Mouse (Mus musculus): ENCODE measurements around the gene Arx.

The Arx gene

DNA sequence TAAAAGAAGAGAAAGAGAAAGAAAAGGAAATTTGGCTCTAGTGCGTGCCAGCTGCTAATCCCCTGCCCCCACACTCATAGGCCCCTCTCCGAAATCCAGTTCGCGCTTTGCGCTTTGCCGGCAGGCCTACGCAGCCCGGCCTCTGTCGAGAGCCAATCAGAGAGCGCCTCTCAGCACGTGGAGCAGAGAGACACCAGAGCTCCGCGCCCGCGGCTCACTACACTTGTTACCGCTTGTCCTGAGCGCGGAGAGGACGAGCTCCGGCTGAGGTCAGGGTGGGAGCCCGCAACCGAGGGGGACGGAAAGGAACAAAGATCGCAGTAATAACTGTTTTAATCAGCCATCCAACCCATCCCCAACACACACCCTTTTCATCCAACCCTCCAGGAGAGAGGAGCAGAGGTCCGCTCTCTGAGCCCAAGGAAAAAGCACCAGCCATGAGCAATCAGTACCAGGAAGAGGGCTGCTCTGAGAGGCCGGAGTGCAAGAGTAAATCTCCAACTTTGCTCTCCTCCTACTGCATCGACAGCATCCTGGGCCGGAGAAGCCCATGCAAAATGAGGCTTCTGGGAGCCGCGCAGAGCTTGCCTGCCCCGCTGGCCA is at the start of gene Arx:
Arx (plus strand) TSS at position 155 of the 603 bp plus-strand sequence.
- DNase-seq, result peak; percentile 30 to 63

GRCm38 (mm10) chrX:93251329-93251728 is 34.9 kb upstream of the Arx start:
- DNase-seq, result no peak

DNA sequence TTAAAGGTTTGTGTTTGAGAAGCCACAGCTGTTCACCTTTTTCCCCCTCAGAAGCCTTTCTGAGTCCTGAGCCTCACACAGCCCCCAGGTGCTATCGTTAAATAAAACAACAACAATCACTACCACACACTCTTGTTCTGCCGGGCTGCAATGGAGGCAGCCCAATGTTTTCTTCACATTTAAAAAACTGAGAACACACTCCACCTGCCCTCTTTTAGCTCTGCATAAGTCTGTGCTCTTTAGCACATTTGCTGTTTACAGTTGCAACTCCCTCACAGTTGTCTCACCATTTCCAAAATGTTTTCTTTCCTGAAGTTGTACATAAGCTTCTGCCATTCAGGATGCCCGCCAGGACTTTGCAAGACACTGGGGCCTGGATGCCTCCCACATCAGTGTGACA is 10.6 kb upstream of the Arx start:
- DNase-seq, result no peak

DNA sequence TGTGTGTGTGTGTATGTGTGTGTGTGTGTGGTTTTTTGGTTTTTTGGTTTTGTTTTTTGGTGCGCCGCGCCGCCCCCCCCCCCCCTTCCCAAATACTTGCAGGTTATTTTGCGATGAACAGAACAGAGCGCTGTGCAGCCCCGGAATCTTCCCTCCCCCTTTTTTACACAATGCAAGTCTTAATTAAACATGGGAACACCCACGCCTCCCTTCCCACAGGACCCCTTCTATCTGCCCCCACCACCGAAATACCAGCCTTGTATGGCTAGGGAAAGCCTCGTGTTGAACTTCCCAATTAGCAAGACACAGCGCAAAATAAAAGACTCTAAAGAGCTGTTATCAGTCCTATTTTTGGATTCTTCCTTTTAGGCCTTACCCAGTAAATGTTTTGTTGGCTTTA is 6.3 kb upstream of the Arx start:
- no peak for DNase-seq

DNA sequence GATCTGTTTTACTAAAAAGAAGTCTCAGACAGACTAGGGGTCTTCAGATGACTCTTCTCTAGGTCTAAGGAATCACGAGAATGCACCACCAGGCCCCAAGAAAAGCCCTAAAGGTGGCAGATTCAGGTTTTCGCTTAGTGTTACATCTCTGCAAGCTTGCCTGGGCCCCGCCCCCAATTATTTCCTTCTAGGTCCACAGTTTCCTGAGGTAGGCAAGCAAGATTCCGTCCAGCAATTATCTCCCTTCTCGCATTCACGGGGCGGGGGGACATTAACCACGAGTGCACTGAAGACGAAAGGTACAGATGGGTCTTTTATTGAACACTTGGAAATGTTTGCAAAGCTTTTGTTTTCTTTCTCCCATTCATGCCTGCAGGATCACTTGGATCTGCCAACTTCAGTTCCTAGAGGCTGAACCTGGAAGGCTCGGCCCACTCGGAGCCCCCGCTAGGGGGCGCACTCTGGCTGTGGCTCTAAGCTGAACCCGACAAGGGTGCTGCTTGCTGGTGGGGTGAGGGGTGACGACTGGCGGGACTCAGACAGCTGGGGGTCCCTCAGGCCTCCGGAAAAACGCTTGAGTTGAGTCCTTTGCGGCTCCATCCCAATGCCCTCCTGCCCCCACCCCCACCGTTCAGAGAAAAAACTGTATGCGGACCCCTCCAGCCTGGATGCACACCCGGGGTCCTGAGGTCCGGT is 5.1 kb upstream of the Arx start:
- peak in 1 of 2 experiments; percentile 69 for DNase-seq

- no peak for DNase-seq
Measured at GRCm38 (mm10) chrX:93281756-93282155, 4.5 kb upstream of the Arx start.

GRCm38 (mm10) chrX:93285091-93285490 is 1.2 kb upstream of the Arx start:
- no peak for DNase-seq

GRCm38 (mm10) chrX:93288339-93288738 is 2.1 kb downstream of the Arx start:
- no peak for DNase-seq

DNA sequence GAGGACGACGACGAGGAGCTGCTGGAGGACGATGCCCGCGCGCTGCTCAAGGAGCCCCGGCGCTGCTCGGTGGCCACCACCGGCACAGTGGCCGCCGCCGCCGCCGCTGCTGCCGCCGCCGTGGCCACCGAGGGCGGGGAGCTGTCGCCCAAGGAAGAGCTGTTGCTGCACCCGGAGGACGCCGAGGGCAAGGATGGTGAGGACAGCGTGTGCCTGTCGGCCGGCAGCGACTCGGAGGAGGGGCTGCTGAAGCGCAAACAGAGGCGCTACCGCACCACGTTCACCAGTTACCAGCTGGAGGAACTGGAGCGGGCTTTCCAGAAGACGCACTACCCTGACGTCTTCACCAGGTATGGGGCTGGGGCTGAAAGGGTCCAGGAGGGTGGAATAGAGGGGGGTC is 2.8 kb downstream of the Arx start:
- no peak for DNase-seq

DNA sequence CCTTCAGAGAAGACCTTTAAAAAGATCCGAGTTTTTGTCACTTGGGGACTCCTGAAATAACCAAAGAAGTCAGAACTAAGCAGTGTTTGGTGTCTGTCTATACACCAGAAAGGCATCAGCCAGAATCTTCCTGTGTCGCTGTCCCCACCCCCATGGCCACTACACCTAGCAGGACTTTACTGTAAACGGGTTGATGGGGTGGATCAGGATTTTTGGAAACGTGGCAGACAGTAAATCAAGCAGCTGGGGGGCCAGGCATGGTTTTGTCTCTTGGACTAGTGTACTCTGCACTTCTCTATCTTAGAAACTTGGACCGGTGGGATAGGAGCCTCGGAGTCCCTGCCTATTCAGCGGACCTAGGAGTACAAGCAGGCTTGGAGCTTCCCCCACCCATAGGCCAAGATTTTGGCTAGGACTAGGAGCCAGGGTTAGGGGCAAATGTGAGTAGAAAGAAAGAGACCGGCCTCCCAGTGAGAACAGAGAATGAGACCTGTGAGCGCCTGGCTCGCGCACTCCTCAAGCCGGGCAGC is 3.7 kb downstream of the Arx start:
- no peak for DNase-seq

- no peak for DNase-seq
Measured at GRCm38 (mm10) chrX:93292031-93292430, 5.8 kb downstream of the Arx start.

DNA sequence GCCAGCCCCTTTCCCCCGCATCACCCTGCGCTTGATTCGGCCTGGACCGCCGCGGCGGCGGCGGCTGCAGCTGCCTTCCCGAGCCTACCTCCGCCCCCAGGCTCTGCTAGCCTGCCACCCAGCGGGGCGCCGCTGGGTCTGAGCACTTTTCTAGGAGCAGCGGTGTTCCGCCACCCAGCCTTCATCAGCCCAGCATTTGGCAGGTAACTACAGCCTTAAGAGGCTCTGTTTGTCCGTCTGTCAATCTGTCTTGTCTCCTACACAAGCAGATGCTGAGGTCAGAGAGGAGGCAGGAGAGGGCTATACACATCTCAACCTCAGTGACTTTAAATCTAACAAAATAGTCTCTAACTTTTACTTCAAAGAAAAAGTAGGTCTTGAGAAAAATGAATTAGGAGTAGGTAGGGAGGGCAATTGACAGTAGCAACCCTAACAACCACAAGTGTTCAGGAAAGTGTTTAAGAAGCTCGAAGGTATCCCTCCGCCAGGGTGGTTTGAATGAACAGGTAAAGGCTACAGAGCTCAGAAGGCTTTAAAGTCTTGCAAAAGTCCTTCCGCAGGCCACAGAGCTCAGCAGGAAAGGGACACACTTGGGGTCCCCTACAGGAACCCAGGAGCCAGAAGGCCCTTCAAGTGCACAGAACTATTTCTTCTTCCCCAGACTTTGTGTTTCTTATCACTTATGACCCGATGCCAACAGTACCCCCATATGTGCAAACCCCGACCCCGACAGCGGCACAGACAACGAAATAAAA is 8.7 kb downstream of the Arx start:
- no peak for DNase-seq

GRCm38 (mm10) chrX:93295819-93296218 is 9.6 kb downstream of the Arx start:
- no peak for DNase-seq

DNA sequence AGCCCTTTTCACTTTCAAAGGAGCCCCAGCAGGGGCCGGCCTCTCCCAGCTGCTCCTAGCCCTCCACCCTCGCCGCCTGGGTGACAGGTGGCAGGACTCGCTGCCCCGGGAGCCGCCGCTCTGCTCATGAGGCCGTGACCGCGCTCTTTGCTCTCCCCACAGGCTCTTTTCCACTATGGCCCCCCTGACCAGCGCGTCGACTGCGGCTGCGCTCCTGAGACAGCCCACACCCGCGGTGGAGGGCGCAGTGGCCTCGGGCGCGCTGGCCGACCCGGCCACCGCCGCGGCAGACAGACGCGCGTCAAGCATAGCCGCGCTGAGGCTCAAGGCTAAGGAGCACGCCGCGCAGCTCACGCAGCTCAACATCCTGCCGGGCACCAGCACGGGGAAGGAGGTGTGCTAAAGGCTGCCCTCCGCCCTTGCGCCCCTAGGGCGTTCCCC is 10.8 kb downstream of the Arx start:
- DNase-seq, result peak in 1 of 2 experiments; percentile 31

DNA sequence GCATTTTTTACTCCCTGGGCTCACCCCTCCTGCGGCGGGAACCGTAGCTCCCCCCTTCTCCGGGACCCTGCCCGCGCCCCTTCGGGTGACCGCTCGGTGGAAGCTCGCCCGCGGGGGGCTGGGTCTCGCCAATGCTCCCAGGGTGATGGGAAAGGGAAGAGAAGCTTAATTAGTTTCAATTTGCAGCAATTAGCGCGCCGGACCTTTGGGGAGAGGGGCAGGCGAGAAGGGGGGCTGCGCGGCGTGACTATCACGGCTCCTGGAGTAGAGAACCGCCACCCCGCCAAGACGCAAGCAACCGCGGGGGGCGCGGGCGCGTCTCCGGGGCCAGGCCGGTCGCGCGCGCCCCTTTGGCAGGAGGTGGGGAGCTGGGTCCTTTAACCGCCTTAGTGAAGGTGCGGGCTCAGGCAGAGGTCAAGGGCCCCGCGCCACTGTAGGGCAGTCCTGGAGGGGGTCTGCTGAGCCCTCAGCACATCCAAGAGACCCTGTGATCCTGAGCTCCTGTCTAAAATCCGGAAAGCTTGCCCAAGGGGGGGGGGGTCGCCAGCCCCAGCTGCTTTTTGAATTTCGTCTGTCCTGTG is 12.9 kb downstream of the Arx start:
- DNase-seq, result no peak

DNA sequence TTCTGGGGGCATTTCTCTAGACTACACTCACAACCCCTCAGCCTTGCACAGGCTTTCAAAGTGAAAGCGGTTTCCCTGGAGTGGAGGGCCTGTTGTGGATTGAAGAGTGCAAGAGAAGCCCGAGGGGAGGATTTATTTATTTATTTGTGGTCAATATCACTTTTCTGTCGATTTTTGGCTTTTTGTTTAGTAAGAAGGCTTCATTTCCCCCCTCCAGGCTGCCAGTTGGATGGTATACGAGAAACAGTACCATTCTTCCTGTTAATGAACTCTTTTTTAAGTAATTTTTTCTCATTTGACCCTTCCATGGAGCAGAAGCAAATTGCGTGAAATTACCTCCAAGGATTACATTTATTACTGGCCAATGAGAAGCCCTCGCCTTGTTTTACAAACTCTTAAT is 13.5 kb downstream of the Arx start:
- no peak for DNase-seq

GRCm38 (mm10) chrX:93300183-93300815 is 14.1 kb downstream of the Arx start:
- DNase-seq, result no peak

- no peak for DNase-seq
Measured at GRCm38 (mm10) chrX:93301798-93302197, 15.6 kb downstream of the Arx start.

GRCm38 (mm10) chrX:93305780-93306179 is 19.5 kb downstream of the Arx start:
- no peak for DNase-seq

- no peak for DNase-seq
Measured at GRCm38 (mm10) chrX:93317577-93317976, 31.3 kb downstream of the Arx start.

DNA sequence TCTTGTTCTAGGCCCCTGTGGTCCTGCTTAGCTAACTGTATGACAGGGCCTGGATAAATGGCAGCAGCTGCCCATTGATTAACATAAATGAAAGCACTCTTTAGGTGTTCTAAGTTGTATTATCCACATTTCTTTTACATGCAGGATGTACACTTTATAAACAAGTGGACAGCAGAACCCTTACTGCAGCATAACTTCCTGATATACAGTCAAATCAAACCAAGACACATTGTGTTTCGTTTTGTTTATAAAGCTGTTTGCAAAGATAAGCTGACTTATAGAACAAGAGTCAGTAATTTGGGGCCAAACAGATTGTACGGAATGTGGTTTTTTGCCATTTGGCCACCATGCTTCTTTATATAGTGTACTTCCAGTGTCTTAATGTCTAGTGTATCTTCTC is 33.7 kb downstream of the Arx start:
- DNase-seq, result no peak

GRCm38 (mm10) chrX:93321336-93321735 is 35.1 kb downstream of the Arx start:
- no peak for DNase-seq

Data from kidney, postnatal 36 days (tissue).